Mouse (Mus musculus) heart, postnatal 25 days (tissue): ENCODE data around the gene Grik3. TPM values are rescaled to one million over a fixed set of nuclear protein-coding genes. Genes with fewer than 3 reads are reported as not detected.

Experiments used
- DNase-seq: peaks from one replicate; pipeline ENCODE4 v3.0.0; 2022; ENCODE audit warnings: low spot score
- intact Hi-C: fragments of 180-260 bp; cut with DNase I; formaldehyde crosslinking; loops from one replicate; pipeline ENCODE4 v1.15.1; 2025
- total RNA-seq, 2 experiments: library from RNA; stranded (reverse); gene quantifications; 2 replicates each; pipeline ENCODE4 v1.2.3; 2021

Grik3 gene
- total RNA-seq, 2 experiments from 2014 or later: 0.11 to 0.13 TPM

DNA sequence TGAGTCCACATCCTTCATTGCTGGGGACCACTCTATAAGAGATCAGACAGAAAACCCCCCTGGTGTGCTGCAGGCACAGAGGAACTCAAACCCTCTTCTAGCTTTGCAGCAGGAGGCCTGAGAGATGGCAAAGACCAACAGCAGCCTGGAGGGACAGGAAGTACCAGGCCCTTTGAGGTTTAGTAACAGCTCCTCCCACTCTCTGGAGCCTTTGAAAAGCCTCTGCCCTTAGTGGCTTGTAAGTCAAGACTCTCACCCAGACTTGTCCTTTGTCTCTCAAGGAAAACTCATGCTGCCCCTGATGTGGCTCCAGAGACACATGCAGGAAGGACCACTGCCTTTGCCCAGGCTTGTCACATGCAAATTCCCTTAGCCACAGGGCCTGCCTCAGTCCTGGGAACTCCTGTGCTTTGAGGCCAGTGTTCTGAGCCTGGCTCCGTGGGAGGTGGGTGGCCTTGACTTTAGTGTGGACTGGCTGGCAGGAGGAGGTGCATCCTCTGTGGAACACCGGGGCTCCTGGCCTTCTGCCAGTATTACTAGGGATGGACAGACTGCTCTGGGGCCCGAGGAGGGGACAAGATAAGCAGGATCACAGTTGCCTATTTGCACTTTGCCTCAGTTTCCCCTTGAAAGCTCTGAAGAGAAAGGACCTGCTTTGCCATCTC, 47.9 kb downstream of the Grik3 start:
- DNase-seq: no peak
- intact Hi-C loops: no loop called here

- intact Hi-C loops: no loop called here
- DNase-seq: no peak
These were observed 49.1 kb downstream of the Grik3 start for GRCm38 (mm10) chr4:125539617-125540016.

DNA sequence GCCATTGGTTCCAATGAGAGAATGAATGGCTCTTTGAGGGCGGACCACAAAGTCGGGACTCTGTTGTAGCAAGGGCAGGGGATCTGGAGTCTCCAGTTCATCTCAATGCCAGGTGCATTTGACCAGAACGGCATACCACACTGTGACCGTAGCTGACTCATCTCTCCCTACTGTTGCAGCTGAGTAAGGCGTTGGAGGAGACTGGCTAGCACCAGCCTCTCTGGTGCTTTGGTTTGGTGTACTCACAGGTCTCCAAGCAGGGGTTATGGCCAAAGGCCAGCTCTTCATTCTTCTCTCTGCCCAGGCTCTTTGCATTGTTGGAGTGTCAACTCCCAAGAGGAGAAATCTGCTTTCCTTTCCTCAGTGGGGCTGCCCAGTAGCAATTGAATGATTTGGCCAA, 52.7 kb downstream of the Grik3 start:
- intact Hi-C loops: no loop called here

DNA sequence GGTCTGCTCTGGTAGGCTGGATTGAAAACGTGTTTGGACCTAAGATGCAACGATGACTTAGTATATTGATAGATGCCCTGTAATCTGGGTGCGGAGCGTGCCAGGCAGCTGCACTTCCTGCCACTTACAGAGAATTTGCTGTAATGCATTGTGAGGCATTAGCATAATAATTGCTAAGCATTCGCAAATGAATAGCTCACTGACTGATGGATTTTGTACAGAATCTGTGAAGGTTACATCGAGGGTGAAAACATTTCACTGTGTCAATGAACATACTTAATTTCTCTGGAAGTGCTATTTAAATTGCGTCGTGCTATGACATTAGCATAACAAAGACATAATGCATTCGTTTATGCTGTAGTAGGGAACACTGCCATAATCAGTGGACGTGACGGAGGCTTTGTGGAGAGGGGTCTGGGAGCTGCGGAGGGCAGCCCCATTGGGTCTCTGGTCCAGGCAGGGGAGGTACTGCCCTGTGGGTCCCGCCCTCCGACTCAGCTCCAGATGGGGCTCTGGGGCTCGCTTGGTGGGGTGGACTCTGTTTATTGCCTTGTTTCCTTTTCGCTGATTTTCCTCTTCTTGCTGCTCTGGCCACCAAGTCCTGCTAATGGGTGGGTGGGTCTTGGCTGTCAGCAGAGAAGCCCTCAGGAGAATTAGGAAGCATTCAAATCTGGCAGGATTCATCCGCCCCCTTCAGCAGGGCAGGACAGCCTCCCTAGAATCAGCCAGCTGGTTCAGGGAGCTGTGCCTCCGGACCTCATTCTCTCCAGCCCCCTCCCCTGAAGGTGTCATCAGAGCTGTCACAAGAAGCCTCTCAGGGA, 54.7 kb downstream of the Grik3 start:
- intact Hi-C loops: no loop called here
- DNase-seq: no peak

More for the DNA sequence above, 52.7 kb downstream of the Grik3 start:
- DNase-seq: no peak

- intact Hi-C loops: no loop called here
- no peak for DNase-seq
These were observed 55.3 kb downstream of the Grik3 start for GRCm38 (mm10) chr4:125545768-125546220.

DNA sequence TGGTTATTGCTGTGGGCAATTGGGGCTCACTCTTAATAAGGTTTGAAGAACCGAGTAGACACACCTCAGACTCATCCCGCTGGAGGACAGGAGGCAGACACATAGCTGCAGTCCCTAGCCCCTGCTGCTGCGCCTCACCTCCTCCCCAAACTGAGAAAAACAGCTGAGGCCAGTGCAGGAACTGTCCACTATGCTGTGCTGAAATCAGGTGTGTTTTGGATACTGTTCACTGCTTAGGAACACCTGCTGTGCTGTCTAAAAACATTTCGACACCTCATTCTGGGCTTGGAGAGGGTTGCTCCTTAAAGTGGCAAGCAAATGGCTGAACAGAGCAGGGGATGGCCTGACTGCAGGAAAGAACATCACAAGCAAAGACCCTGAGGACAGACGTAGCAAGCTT, 57.7 kb downstream of the Grik3 start:
- DNase-seq: no peak
- intact Hi-C loops: no loop called here

GRCm38 (mm10) chr4:125553754-125554153, 63.3 kb downstream of the Grik3 start:
- DNase-seq: no peak
- intact Hi-C loops: no loop called here

DNA sequence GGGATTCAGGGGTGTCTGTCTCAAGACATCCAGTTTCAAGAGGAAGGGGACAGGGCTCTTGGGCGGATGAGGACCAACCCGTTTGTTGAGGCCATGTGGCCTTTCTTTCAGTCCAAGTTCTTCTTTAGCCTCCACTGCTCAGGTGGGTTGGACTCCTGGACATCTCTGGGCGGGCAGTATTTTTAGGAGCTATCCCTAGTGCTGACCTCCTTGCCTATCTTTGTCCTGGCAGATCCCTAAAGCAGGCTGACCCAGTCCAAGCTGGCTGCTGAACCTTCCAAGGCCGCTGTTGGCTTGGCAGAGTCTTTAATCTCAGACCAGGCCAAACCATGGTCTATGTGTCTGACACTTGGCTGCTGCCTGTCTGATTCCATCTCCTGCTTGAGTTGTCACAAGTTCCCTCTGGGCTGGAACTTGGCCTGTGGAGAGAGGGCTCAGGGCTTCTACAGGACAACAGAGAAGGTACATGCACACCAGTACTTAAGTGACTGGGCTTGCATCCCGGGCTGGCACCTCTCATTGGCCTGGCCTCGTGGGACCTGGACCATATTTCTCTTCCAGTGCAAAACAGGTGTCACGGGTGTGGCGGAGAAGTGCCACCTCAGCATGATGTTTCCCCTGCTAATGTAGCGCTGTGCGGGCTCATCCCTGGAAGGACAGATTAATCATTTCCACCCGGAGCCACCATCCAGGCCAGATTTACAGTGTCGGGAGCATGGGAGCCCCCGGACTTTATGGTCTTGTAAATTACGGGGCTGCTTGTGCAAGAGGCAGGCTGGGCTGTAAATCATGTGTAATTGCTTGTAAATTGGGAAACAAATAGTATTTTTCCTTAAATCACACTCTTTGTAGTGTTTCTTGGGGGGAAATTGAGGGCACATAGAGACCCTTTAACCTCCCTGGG, 66.2 kb downstream of the Grik3 start:
- intact Hi-C loops: no loop called here
- no peak for DNase-seq

GRCm38 (mm10) chr4:125559564-125559963, 69.1 kb downstream of the Grik3 start:
- no peak for DNase-seq
- intact Hi-C loops: no loop called here

DNA sequence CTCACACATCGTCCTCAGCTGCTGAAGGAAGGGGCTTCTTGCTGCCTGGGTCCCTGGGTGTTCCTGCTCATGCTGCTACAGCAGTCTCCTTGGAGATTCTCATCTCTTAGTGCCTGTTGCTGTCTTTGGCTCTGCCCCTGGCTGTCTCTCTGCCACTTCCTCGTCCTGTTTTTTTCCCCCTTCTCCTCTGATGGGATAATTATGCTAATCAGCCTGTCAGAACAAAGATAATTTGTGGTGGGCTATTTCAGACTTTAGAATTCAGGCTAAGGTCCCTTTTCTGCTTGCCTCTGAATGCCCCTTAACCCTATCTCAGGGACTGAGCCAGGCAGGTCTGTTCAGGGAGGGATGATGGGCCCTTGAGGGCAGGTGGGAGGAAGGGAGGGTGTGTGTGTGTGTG, 70.3 kb downstream of the Grik3 start:
- DNase-seq: no peak
- intact Hi-C loops: no loop called here

GRCm38 (mm10) chr4:125563579-125563978, 73.1 kb downstream of the Grik3 start:
- intact Hi-C loops: no loop called here

DNA sequence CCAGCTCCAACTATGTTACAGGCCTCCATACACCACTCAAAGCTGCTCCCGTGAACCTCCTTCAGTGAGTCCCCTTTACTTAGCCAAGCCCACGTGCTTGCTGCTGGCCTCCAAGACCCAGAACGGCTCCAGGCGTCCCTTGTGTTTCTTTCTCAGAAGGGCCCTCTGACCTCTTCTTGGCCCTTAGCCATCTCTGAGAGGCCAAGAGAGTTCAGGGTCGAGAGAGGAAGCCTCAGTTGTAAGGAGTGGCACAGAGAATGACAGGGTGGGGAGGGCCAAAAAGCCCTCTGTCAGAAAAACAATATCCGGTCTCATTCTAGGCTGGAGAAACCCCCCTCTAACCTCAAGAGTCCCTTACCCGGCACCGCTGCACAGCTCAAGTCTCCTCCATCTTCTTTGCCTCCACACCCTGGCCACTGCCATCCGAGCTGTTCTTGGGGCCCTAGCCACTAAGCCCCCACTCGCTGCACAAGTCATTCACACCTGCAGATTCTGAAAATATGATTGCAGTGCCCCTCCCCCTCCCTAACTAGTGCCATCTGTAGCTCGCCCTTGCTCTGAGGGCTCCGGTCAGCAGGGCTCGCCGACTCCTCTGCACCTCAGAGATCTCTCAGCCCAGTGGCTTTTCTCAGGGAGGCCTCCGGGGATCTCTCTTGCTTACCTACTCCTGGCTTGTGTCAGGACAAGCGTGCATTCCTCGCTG, 73.7 kb downstream of the Grik3 start:
- no peak for DNase-seq
- intact Hi-C loops: no loop called here

More at GRCm38 (mm10) chr4:125563579-125563978, 73.1 kb downstream of the Grik3 start:
- no peak for DNase-seq

GRCm38 (mm10) chr4:125565711-125566439, 75.4 kb downstream of the Grik3 start:
- no peak for DNase-seq
- intact Hi-C loops: no loop called here

DNA sequence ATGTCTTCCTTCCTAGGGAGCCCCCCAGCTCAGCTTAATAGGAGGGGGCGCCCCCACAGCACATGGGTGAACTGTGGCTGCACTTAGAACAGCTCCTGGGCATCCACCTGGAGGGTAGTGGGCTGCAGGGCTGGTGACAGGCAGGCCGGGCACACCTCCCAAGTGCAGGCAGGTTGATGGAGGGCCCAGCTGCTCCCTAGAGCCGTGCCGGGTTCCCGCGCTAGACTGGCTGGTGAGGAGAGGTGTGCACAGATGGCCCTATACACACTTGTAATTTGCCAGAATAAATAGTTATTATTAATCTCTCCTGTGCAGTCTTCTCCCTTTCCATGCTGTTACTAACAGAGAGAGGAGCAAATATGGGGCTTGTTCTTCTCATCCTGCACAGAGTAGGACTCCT, 77.7 kb downstream of the Grik3 start:
- DNase-seq: no peak
- intact Hi-C loops: no loop called here

DNA sequence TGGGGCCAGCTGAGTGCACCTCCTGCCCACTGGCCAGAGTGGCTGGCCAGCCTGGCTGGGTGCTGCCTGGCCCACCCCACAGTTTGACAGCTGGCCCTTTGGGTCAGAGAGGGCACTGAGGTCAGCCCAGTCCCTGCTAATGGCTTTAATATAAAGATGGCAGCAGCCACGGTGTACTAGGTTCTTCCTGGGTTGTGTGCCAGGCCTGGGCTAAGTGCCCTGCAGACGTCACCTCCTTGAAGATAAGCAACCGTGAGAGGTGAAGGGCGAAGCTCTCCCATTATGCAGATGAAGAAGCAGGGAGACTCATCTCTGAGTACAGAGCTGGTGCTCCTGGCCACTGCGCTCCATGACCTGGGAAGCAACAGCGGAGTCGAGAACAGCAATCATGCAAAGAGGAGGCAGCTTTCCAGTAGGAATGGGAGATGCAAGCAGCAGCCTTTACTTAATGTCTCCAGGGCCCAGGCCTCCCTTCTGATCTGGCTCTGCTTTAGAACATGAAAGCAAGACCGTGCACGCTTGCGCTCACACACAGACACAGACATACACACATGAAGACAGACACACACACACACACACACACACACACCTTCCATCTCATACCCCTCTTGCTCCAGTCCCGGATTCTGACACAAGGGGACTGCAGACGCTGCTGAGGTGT, 81.3 kb downstream of the Grik3 start:
- no peak for DNase-seq
- intact Hi-C loops: no loop called here

- no peak for DNase-seq
- intact Hi-C loops: no loop called here
These were observed 81.8 kb downstream of the Grik3 start for GRCm38 (mm10) chr4:125572312-125572663.

- DNase-seq: no peak
- intact Hi-C loops: no loop called here
These were observed 82.5 kb downstream of the Grik3 start for GRCm38 (mm10) chr4:125573000-125573399.

DNA sequence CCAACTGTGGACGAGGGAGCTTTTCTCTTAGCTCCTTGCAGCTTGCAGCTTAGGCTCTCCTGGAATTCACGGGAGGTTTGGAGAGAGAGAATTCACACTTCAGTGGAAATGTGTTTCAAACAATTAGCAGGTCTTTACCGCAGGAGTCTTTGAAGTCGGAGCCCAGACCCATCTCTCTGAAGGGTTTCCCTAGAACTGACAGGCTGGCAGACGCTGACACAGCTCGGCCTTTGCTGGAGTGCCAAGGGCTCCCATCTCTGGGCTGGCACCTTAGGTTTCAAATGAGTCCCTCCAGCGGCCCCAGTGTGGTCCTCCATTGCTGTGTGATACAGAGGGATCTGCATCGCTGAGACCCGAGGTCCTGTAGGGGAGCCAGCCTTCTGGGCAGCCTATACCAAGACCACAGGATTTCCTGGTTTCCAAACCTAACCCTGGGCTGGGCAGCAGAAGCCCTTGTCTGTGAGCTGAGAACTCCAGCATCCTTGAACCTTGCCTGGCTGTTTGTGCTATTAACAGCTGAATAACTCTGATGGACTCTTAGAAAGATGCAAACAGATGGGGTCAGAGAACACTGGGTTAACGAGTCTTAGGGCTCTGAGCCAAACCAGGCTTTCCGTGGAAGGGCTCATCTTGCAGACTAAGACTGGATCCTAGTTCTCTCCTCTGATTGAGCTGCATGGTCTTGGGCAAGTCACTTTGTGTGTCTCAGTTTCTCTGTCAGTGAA, 83.6 kb downstream of the Grik3 start:
- intact Hi-C loops: no loop called here

More for the DNA sequence above, 83.6 kb downstream of the Grik3 start:
- DNase-seq: no peak
